Mouse (Mus musculus): ENCODE measurements around the gene Gm17657.

GRCm38 (mm10) chr17:29528568-29529187 is 20.8 kb downstream of the Gm17657 start:
- TF ChIP-seq HCFC1 (IDR thresholded peaks at IDR 0.05; ENCODE audit: borderline replicate concordance, insufficient read depth, low read length) (no peak), CHD2 (IDR thresholded peaks at IDR 0.05; ENCODE audit: low read depth, low read length) (no peak), MAFK (IDR thresholded peaks at IDR 0.05; ENCODE audit: insufficient read depth, low read depth, low read length) (no peak), ZNF384 (IDR thresholded peaks at IDR 0.05; ENCODE audit: low read depth, low read length) (no peak)
